Mouse (Mus musculus) hindbrain, embryonic 13.5 days (tissue): Measurements from ENCODE around the gene Gcnt1. TPM values are rescaled to one million over a fixed set of nuclear protein-coding genes. Genes with fewer than 3 reads are reported as not detected.

Source experiments
- ATAC-seq: fragments of 200-750 bp; cut with Nextera tagmentation; 2 replicates; pipeline ENCODE4 v1.8.0; 2017; ENCODE audit warnings: moderate TSS enrichment; ENCODE audit not compliant: low FRiP score
- H3K27ac ChIP-seq: fragments of 300-500 bp; sonication (generic); 2 replicates; pipeline ENCODE4 v1.5.1; 2015; ENCODE audit warnings: inconsistent platforms, mild to moderate bottlenecking, moderate library complexity
- H3K27me3 ChIP-seq: fragments of 300-500 bp; sonication (generic); 2 replicates; pipeline ENCODE4 v1.6.1; 2015; ENCODE audit warnings: mild to moderate bottlenecking, inconsistent platforms
- H3K36me3 ChIP-seq: fragments of 300-500 bp; sonication (generic); 2 replicates; pipeline ENCODE4 v1.6.1; 2015; ENCODE audit warnings: mild to moderate bottlenecking, inconsistent platforms
- H3K4me1 ChIP-seq: fragments of 300-500 bp; sonication (generic); replicated peaks from 2 replicates; pipeline ENCODE4 v1.6.1; 2015; ENCODE audit warnings: inconsistent platforms
- H3K4me2 ChIP-seq: fragments of 300-500 bp; sonication (generic); 2 replicates; pipeline ENCODE4 v1.6.1; 2015; ENCODE audit warnings: inconsistent platforms, mild to moderate bottlenecking, moderate library complexity
- H3K4me3 ChIP-seq: fragments of 300-500 bp; sonication (generic); 2 replicates; pipeline ENCODE4 v1.5.1; 2015; ENCODE audit warnings: mild to moderate bottlenecking, inconsistent platforms
- H3K9ac ChIP-seq: fragments of 300-500 bp; sonication (generic); 2 replicates; pipeline ENCODE4 v1.6.1; 2015; ENCODE audit warnings: mild to moderate bottlenecking, inconsistent platforms
- H3K9me3 ChIP-seq: fragments of 300-500 bp; sonication (generic); 2 replicates; pipeline ENCODE4 v1.6.1; 2016; ENCODE audit warnings: inconsistent platforms
- WGBS: fragments of 180-500 bp; shearing (Covaris S2); methylation state at CpG from one replicate; pipeline ENCODE4 v1.1.7; 2015; 5-methylcytosine and 5-hydroxymethylcytosine counted together
- polyA plus RNA-seq: library from polyadenylated mRNA; unstranded; fragments of >200 nt; fragmentation: Nextera tagmentation; extraction: Ambion mirVana; gene quantifications from 2 replicates; pipeline ENCODE4 v1.2.1, GENCODE M21; 2015

Gcnt1 gene
- polyA plus RNA-seq, 1 experiment from 2014 or later = 1.3 TPM

DNA sequence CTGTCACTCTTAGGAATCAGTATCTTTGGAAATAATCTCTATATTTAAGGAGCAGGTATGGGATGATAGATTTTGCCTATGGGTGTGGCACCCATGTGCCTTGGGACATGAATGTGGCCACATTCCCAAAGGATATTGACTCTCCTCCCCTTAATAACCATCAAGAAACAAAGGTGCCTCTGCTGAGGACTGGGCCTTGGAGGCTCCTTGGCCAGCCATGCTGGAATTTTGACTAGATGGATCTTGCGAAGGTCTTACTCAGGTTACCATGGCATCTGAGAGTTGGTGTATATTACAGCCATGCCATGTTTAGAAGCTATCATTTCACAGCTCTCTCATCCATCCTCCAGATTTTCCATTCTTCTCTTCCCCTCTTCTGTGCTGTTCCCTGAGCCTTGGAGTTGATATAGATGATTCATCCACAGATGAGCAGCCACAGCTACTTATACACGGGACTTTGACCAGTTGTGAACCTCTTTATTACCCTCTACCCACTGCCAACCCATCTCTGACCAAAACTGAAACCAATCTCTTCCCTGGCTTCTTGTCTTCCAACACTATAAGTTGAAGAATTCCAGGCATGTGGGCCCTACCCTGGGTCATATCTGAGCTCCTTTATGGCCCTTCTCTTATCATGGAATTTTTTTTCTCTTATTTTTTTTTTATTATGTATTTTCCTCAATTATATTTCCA is 56.2 kb downstream of the Gcnt1 start:
- WGBS = 86% methylated on average over 2 of the region's 2 CpGs
- ATAC-seq = no peak
- no peak overlapping the region for H3K27ac ChIP-seq
- H3K36me3 ChIP-seq = no peaks in the 10 kb centered on the region
- no peaks in the 10 kb centered on the region for H3K9me3 ChIP-seq
- no peaks in the 10 kb centered on the region for H3K4me1 ChIP-seq
- H3K27me3 ChIP-seq = no peaks in the 10 kb centered on the region
- H3K4me3 ChIP-seq = no peak overlapping the region
- no peak overlapping the region for H3K4me2 ChIP-seq
- no peak overlapping the region for H3K9ac ChIP-seq

DNA sequence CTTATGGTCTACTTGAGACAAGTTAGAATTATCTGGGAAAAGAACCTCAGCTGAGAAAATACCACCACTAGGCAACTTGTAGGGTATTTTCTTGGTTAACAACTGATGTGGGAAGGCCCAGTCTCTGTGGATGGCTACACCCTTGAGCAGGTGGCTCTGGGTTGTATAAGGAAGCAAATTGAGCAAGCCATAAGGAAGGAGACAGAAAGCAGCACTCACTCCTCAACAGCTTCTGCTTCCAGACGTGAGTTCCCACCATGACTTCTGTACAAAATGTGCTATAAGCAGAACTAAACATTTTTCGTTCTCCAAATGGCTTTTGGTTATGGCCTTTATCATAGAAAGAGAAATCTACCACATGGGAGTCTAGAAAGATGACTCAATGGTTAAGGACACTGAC is 58.2 kb downstream of the Gcnt1 start:
- H3K4me2 ChIP-seq = no peak overlapping the region
- H3K27ac ChIP-seq = no peak overlapping the region
- WGBS = 85% methylated on average over 2 of the region's 2 CpGs
- no peaks in the 10 kb centered on the region for H3K27me3 ChIP-seq
- no peaks in the 10 kb centered on the region for H3K9me3 ChIP-seq
- no peak overlapping the region for H3K4me3 ChIP-seq
- H3K9ac ChIP-seq = no peak overlapping the region
- no peaks in the 10 kb centered on the region for H3K4me1 ChIP-seq
- ATAC-seq = no peak
- no peaks in the 10 kb centered on the region for H3K36me3 ChIP-seq

DNA sequence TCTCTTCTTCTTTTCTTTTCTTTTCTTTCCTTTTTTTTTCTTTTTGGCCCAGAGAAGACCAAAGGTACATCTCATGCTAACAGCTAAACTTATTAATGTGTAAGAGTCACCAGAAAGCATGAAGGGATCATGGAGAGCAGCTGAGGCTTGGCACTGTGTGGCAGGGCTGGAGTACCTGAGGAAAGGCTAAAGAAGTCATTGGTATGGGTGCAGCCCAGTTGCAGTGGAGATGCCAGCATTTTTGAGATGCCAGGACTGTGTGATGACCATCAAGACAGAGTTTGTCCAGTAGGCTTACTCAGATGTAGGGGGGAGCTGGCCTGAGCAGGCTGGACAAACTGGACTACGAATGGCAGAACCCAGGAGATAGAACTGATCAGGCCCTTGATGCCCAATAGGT is 58.9 kb downstream of the Gcnt1 start:
- Histone ChIP-seq H3K4me3 (no peak overlapping the region), H3K9ac (no peak overlapping the region), H3K27ac (no peak overlapping the region), H3K9me3 (no peaks in the 10 kb centered on the region), H3K36me3 (no peaks in the 10 kb centered on the region), H3K4me2 (no peak overlapping the region), H3K4me1 (no peaks in the 10 kb centered on the region), H3K27me3 (no peaks in the 10 kb centered on the region)
- no peak for ATAC-seq
- 70% methylated on average over 1 of the region's 1 CpGs for WGBS

DNA sequence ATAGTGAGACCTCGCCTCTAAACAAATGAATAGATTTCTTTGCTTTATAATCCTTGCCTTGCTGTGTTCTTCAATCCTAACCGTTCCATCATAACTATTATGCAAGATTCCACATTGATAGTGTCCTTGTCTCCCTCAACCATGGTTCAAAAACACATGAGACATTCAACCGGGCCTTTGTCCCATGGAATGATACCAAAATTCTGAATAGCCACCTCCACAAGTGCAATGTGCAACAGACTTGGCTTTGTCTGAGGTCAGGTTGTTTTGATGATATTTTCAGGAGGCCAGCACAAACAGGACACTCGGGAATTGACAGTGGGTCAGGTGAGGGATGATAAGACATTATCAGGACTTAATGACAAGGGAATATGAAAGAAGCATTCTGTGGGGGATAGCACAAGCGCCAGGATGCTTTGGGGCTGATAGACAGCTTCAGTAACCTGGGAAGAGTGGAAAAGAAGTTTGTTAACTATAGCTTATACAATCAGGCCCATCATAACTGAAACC is 59.9 kb downstream of the Gcnt1 start:
- no peak overlapping the region for H3K4me2 ChIP-seq
- H3K36me3 ChIP-seq = no peaks in the 10 kb centered on the region
- no peaks in the 10 kb centered on the region for H3K9me3 ChIP-seq
- 91% methylated on average over 5 of the region's 5 CpGs for WGBS
- no peak overlapping the region for H3K27ac ChIP-seq
- H3K27me3 ChIP-seq = no peaks in the 10 kb centered on the region
- H3K4me3 ChIP-seq = no peak overlapping the region
- H3K9ac ChIP-seq = no peak overlapping the region
- no peak for ATAC-seq
- H3K4me1 ChIP-seq = no peaks in the 10 kb centered on the region

DNA sequence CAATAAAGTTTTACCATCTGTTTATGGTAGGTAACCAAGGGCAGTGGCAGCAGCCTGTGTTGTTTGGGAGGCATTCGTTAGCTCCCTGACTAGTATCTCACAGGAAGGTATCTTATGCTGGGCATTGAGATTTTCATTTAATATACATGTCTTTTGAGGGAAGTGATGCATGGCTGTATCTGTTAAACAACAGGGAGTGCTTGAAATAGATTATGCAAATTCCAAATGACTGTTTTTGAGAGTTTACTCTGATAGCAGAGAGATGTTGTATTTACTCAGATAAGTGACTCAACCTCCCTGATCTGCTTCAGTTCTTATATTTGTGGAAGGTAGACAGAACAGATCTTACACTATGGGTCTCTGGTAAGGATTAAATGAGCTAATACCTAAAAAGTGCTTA is 61.1 kb downstream of the Gcnt1 start:
- Histone ChIP-seq H3K4me1 (no peaks in the 10 kb centered on the region), H3K27me3 (no peaks in the 10 kb centered on the region), H3K36me3 (no peaks in the 10 kb centered on the region), H3K27ac (no peak overlapping the region), H3K9me3 (no peaks in the 10 kb centered on the region), H3K4me2 (no peak overlapping the region), H3K9ac (no peak overlapping the region), H3K4me3 (no peak overlapping the region)
- ATAC-seq = no peak
- WGBS = 83% methylated on average over 1 of the region's 1 CpGs

DNA sequence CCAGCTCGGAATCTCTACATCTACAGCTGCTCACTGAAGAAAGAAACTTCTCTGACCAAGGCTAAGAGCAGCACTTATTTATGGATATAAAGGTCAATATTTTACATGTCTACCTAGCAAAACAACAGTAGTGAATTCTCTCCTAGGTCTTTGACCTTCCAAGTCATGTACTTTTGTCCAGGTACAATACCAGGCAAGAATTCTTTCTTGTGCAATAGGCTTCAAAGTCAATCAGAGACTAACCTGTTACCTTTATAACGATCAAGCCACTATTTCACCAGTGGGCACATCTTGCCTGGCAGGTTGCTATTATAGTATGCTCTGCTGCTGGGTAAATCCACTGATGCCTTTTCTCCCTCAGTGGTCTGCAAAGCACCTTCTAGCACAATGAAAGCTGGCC is 61.6 kb downstream of the Gcnt1 start:
- no peaks in the 10 kb centered on the region for H3K4me1 ChIP-seq
- no peaks in the 10 kb centered on the region for H3K36me3 ChIP-seq
- H3K9ac ChIP-seq = no peak overlapping the region
- no peak overlapping the region for H3K4me3 ChIP-seq
- no peak overlapping the region for H3K27ac ChIP-seq
- 94% methylated on average over 2 of the region's 2 CpGs for WGBS
- no peak for ATAC-seq
- H3K27me3 ChIP-seq = no peaks in the 10 kb centered on the region
- no peaks in the 10 kb centered on the region for H3K9me3 ChIP-seq
- no peak overlapping the region for H3K4me2 ChIP-seq

DNA sequence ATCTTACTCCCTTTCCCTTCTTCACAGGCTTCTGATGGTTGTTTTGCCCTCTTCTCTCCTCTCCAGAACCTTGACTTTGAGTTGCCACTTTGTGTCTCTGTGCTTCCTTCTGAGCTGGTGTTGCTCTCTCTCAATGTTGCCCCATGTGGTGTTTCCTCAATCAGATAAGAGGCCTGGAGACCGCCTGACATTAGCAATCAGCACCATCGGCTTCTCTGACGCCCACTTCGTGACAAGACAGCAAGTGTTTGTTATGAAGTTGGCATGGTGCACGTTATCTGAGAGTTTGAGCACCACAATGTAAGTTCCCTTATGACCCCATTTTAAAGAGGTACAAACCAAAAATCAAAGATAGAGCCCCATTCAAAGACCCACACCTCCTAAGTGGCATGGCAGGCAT is 76.6 kb downstream of the Gcnt1 start:
- Histone ChIP-seq H3K27me3 (no peaks in the 10 kb centered on the region), H3K9ac (no peak overlapping the region)
- 81% methylated on average over 5 of the region's 5 CpGs for WGBS

DNA sequence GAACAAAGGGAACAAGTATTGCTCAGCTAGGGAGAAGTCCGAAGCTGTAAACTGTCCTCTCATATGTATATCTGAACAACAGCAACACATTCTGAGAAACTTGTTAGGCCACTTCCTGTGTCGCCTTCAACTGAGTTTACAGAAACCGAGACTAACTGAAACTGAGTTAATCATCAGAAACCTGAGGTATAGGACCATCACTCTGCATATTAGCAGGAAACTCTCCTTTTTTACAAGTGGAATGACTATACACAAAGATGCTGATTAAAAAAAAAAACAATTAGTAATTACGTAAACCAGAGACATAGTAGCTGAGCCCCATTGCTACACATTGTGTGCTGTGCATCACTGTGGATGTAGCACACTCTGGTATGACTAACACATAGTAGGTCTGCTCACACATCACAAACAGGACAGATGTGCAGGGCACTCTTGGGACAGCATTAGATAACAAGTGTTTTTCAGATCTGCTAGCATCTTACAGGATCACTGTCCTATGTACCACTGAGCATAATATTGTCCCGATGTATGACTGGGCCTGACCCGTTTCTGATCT is 77.4 kb downstream of the Gcnt1 start:
- WGBS = 91% methylated on average over 6 of the region's 6 CpGs
- H3K36me3 ChIP-seq = no peaks in the 10 kb centered on the region
- H3K4me1 ChIP-seq = no peaks in the 10 kb centered on the region
- no peaks in the 10 kb centered on the region for H3K9me3 ChIP-seq
- no peak overlapping the region for H3K4me2 ChIP-seq
- no peaks in the 10 kb centered on the region for H3K27me3 ChIP-seq
- no peak for ATAC-seq
- no peak overlapping the region for H3K27ac ChIP-seq
- no peak overlapping the region for H3K9ac ChIP-seq
- H3K4me3 ChIP-seq = no peak overlapping the region

More for the DNA sequence above, 76.6 kb downstream of the Gcnt1 start:
- Histone ChIP-seq H3K9me3 (no peaks in the 10 kb centered on the region), H3K4me1 (no peaks in the 10 kb centered on the region), H3K4me2 (no peak overlapping the region), H3K36me3 (no peaks in the 10 kb centered on the region), H3K4me3 (no peak overlapping the region), H3K27ac (no peak overlapping the region)
- no peak for ATAC-seq

DNA sequence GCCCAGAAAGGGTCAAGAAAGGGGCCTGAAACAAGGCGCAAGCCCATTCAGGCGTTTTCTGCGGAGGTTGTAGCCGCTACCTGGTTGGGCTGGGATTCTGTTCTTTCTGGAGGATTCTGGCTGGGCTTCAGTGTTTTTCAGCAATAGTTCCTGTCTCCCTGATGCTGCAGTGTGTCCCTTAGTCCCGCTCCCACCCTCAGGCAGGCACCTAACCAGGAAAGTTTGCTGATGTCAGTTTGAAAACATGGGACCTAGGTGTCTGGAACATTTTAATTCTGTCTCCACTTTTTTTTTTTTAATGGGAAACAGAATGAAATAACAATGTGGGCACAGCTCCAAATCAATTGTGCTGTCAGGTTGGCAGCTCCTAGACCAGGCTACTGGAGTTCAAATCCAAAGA is 78.5 kb downstream of the Gcnt1 start:
- WGBS = 87% methylated on average over 5 of the region's 5 CpGs
- Histone ChIP-seq H3K9ac (no peak overlapping the region), H3K9me3 (no peaks in the 10 kb centered on the region), H3K4me3 (no peak overlapping the region), H3K27me3 (no peaks in the 10 kb centered on the region), H3K4me2 (no peak overlapping the region), H3K4me1 (no peaks in the 10 kb centered on the region), H3K36me3 (no peaks in the 10 kb centered on the region), H3K27ac (no peak overlapping the region)
- no peak for ATAC-seq

DNA sequence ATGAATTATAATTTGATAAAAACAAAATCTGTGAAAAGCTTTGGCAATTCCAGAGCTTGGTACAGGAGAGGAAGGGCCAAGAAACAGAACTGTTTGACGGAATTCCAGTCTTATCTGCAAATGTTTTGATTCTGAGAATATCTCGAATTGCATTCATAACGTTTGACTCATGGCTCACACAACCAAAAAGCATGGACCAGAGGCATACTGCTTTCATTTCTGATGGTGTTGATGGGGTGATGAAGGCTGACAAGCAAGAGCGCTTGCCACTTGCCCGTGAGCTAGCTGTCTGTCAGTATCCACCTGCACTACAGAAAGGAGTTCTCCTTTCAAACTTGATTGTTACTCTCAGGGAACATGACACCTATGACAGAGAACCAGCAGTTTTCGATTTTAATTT is 83.1 kb downstream of the Gcnt1 start:
- Histone ChIP-seq H3K9me3 (no peaks in the 10 kb centered on the region), H3K4me1 (no peaks in the 10 kb centered on the region; the same call in 1 of the 2 replicates), H3K27me3 (no peaks in the 10 kb centered on the region), H3K4me3 (no peak overlapping the region), H3K4me2 (no peak overlapping the region), H3K9ac (no peak overlapping the region), H3K27ac (no peak overlapping the region), H3K36me3 (no peaks in the 10 kb centered on the region)
- WGBS = 83% methylated on average over 6 of the region's 6 CpGs
- ATAC-seq = no peak

DNA sequence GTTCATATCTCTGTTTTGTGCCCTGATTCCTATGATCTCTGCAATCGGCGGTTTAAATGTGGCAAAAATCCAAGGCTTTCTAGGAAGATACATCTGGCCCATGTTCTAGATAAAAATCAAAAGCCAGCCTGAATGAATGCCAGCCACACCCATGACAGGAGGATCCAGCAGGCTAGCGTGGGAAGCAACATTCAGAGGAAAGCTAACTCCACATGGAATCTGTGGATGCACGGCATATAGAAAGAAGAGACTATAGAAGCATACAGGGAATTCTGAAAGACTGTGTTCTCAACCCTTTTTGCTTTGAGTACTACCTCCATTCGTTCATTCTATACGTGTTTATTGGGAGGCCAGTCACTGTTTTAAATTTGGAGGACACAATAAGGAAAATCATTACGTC is 86.6 kb downstream of the Gcnt1 start:
- 80% methylated on average over 7 of the region's 7 CpGs for WGBS
- Histone ChIP-seq H3K27ac (no peak overlapping the region), H3K36me3 (no peaks in the 10 kb centered on the region)

DNA sequence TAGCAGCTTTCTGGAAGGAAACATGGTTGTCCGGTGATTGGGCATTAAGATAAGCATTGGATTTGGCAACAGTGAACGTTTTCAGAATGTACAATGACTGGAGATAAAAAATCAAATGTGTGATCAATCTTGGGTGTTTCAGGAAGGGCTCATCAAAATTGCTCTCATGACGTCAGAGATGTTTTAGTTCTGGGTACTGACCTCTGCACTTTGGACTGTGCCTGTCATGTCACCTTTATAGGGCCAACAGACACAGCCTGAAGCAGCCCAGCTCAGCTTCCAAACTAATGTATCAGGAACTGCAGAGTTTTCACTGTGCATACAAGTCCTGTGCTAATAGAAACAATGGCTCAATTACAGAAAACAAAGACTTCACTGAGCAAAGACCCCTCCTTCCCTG is 89.3 kb downstream of the Gcnt1 start:
- Histone ChIP-seq H3K9me3 (no peaks in the 10 kb centered on the region), H3K27ac (no peak overlapping the region), H3K4me2 (no peak overlapping the region), H3K9ac (no peak overlapping the region), H3K36me3 (no peaks in the 10 kb centered on the region), H3K4me1 (no peaks in the 10 kb centered on the region; the same call in 1 of the 2 replicates), H3K4me3 (no peak overlapping the region), H3K27me3 (no peaks in the 10 kb centered on the region)
- 75% methylated on average over 3 of the region's 3 CpGs for WGBS
- no peak for ATAC-seq

More for the DNA sequence above, 86.6 kb downstream of the Gcnt1 start:
- H3K9ac ChIP-seq = no peak overlapping the region
- ATAC-seq = no peak
- H3K27me3 ChIP-seq = no peaks in the 10 kb centered on the region
- no peaks in the 10 kb centered on the region; the same call in 1 of the 2 replicates for H3K4me1 ChIP-seq
- no peak overlapping the region for H3K4me2 ChIP-seq
- no peak overlapping the region for H3K4me3 ChIP-seq
- H3K9me3 ChIP-seq = no peaks in the 10 kb centered on the region

DNA sequence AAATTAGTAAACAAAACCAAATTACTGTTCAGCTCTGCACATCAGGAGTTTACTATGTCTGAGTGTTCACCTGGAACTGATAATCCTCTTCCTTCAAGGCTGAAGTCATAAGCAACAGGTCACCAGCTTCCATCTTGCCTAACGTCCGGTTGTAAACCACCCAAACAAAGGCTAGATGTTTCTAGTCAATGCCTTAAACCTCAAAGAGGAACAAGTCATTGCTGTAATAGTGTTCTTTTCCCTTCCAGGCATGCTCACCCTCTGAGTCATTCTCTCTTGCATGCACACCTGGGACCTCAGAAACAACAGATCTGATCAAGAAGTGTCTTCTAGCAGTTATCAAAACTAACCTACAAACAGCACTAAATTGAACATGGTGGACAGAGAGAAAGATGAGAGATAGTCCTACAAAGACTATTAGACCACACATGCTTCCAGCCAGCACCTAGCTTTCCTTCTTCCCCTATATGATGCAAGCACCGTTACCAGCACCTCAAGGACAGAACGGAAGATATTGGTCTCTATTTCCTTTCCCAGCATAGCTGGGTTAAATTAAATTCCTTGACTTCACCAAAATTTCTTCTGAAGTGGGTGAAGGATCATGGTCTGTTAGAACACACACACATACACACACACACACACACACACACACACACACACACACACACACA is 94.1 kb downstream of the Gcnt1 start:
- H3K36me3 ChIP-seq = no peaks in the 10 kb centered on the region
- no peak overlapping the region for H3K4me3 ChIP-seq
- H3K27ac ChIP-seq = no peak overlapping the region
- no peak overlapping the region for H3K9ac ChIP-seq
- no peaks in the 10 kb centered on the region for H3K27me3 ChIP-seq
- no peaks in the 10 kb centered on the region for H3K4me1 ChIP-seq
- no peak overlapping the region for H3K4me2 ChIP-seq
- 93% methylated on average over 4 of the region's 4 CpGs for WGBS
- H3K9me3 ChIP-seq = no peaks in the 10 kb centered on the region
- no peak for ATAC-seq
